In genomic region chr4:107067151-107067840, GRCm38 (mm10) we compare ENCODE assay signal across 8 mouse cellular contexts. TPM values are rescaled to one million over a fixed set of nuclear protein-coding genes. Genes with fewer than 3 reads are reported as not detected.
DNase-seq lines count a peak whose midpoint lies in the region; ATAC-seq and TF ChIP-seq lines count a peak whose summit lies in the region.

No protein-coding gene starts in this region.

- peak overlapping the region; percentile 90 for H3K9ac ChIP-seq in embryonic facial prominence, embryonic 14.5 days (ENCODE audit: low read depth, low read length)
- H3K9ac ChIP-seq in hindbrain, embryonic 12.5 days = peak overlapping the region; percentile 39
- H3K9ac ChIP-seq in liver, embryonic 13.5 days = peak overlapping the region; percentile 81
- H3K9ac ChIP-seq in midbrain, postnatal 0 days (replicated peaks; ENCODE audit: low read length, poor library complexity, severe bottlenecking) = peak overlapping the region; percentile 51

- intact Hi-C loops in left cerebral cortex, postnatal 25 days (cut with DNase I) = no loop called here

- 7% methylated on average over 33 of the region's 33 CpGs for WGBS in embryonic facial prominence, embryonic 14.5 days
- WGBS in hindbrain, embryonic 12.5 days = 3% methylated on average over 33 of the region's 33 CpGs
- WGBS in liver, embryonic 13.5 days (ENCODE audit: insufficient replicate concordance) = 4% methylated on average over 33 of the region's 33 CpGs
- WGBS in midbrain, postnatal 0 days = 3% methylated on average over 33 of the region's 33 CpGs

- TF ChIP-seq CTCF in E14TG2a.4 (conservative IDR thresholded peaks at IDR 0.05; ENCODE audit: low read length) = no peak
- no peak for TF ChIP-seq CTCF in midbrain, postnatal 0 days (IDR thresholded peaks at IDR 0.05)

- peak; percentile 40 for ATAC-seq in frontal cortex, adult (ENCODE audit: low TSS enrichment)
- peak; percentile 38 for ATAC-seq in embryonic facial prominence, embryonic 14.5 days (ENCODE audit: low read depth)
- peak; percentile 54 for ATAC-seq in hindbrain, embryonic 12.5 days (ENCODE audit: low FRiP score)
- peak; percentile 30 for ATAC-seq in liver, embryonic 13.5 days (ENCODE audit: low read depth)
- ATAC-seq in midbrain, postnatal 0 days (ENCODE audit: low FRiP score) = peak; percentile 32

- no peak overlapping the region for H3K27ac ChIP-seq in embryonic facial prominence, embryonic 14.5 days (replicated peaks; ENCODE audit: low read depth, low read length)
- no peak overlapping the region for H3K27ac ChIP-seq in hindbrain, embryonic 12.5 days
- no peak overlapping the region for H3K27ac ChIP-seq in liver, embryonic 13.5 days
- H3K27ac ChIP-seq in midbrain, postnatal 0 days (ENCODE audit: low read depth, low read length) = 0 out of 2 replicates have a peak overlapping the region, but pooled peaks have one; percentile 3

- H3K9me3 ChIP-seq in E14TG2a.4 (ENCODE audit: low read length) = no peaks in the 10 kb centered on the region
- no peaks in the 10 kb centered on the region for H3K9me3 ChIP-seq in embryonic facial prominence, embryonic 14.5 days (ENCODE audit: control insufficient read depth, low read length)
- no peaks in the 10 kb centered on the region for H3K9me3 ChIP-seq in hindbrain, embryonic 12.5 days (replicated peaks)
- H3K9me3 ChIP-seq in liver, embryonic 13.5 days (replicated peaks) = no peaks in the 10 kb centered on the region
- no peaks in the 10 kb centered on the region for H3K9me3 ChIP-seq in midbrain, postnatal 0 days (ENCODE audit: low read length)

- no peak for DNase-seq in frontal cortex, postnatal 36 days (ENCODE audit: low spot score in 2 of 2)
- DNase-seq in embryonic facial prominence, embryonic 14.5 days (ENCODE audit: low spot score) = no peak
- DNase-seq in liver, embryonic 13.5 days = no peak
- DNase-seq in midbrain, postnatal 0 days (ENCODE audit: low spot score) = no peak
- DNase-seq in left cerebral cortex, postnatal 25 days (ENCODE audit: low spot score in 2 of 2) = no peak

- H3K27me3 ChIP-seq in E14TG2a.4 (ENCODE audit: insufficient read depth, low read length) = no peaks in the 10 kb centered on the region
- no peaks in the 10 kb centered on the region for H3K27me3 ChIP-seq in embryonic facial prominence, embryonic 14.5 days (replicated peaks; ENCODE audit: control insufficient read depth, insufficient read depth, low read length)
- 0 out of 2 replicates have a peak, but pooled peaks cover 5% of the 10 kb centered on the region for H3K27me3 ChIP-seq in hindbrain, embryonic 12.5 days
- H3K27me3 ChIP-seq in liver, embryonic 13.5 days = no peaks in the 10 kb centered on the region
- no peaks in the 10 kb centered on the region for H3K27me3 ChIP-seq in midbrain, postnatal 0 days (ENCODE audit: insufficient read depth, low read length)

- H3K4me2 ChIP-seq in embryonic facial prominence, embryonic 14.5 days (ENCODE audit: low read depth, low read length) = peak overlapping the region; percentile 99
- peak overlapping the region; percentile 76 for H3K4me2 ChIP-seq in hindbrain, embryonic 12.5 days (replicated peaks)
- peak overlapping the region; percentile 99 for H3K4me2 ChIP-seq in liver, embryonic 13.5 days
- H3K4me2 ChIP-seq in midbrain, postnatal 0 days (ENCODE audit: low read depth, low read length, poor library complexity, severe bottlenecking) = peak overlapping the region; percentile 99

- H3K4me3 ChIP-seq in E14TG2a.4 (replicated peaks; ENCODE audit: low read length) = peak overlapping the region; percentile 96
- H3K4me3 ChIP-seq in embryonic facial prominence, embryonic 14.5 days (ENCODE audit: low read depth, low read length) = peak overlapping the region; percentile 93
- peak overlapping the region; percentile 90 for H3K4me3 ChIP-seq in hindbrain, embryonic 12.5 days
- peak overlapping the region; percentile 85 for H3K4me3 ChIP-seq in liver, embryonic 13.5 days (replicated peaks)
- H3K4me3 ChIP-seq in midbrain, postnatal 0 days (ENCODE audit: low read depth, low read length) = peak overlapping the region; percentile 87

- peaks cover 34% of the 10 kb centered on the region for H3K36me3 ChIP-seq in E14TG2a.4 (ENCODE audit: insufficient read depth, low read length)
- peaks cover 22% of the 10 kb centered on the region for H3K36me3 ChIP-seq in embryonic facial prominence, embryonic 14.5 days (ENCODE audit: control insufficient read depth, insufficient read depth, low read length)
- H3K36me3 ChIP-seq in hindbrain, embryonic 12.5 days = peaks cover 24% of the 10 kb centered on the region
- H3K36me3 ChIP-seq in liver, embryonic 13.5 days = peaks cover 23% of the 10 kb centered on the region
- peaks cover 19% of the 10 kb centered on the region for H3K36me3 ChIP-seq in midbrain, postnatal 0 days (ENCODE audit: insufficient read depth, low read length)

- H3K4me1 ChIP-seq in E14TG2a.4 (replicated peaks; ENCODE audit: low read depth, low read length) = peaks cover 30% of the 10 kb centered on the region
- 0 out of 2 replicates have a peak, but pooled peaks cover 10% of the 10 kb centered on the region for H3K4me1 ChIP-seq in embryonic facial prominence, embryonic 14.5 days (ENCODE audit: control insufficient read depth, insufficient read depth, low read length)
- H3K4me1 ChIP-seq in hindbrain, embryonic 12.5 days = peaks cover 18% of the 10 kb centered on the region
- H3K4me1 ChIP-seq in liver, embryonic 13.5 days (replicated peaks) = peaks cover 34% of the 10 kb centered on the region
- H3K4me1 ChIP-seq in midbrain, postnatal 0 days (ENCODE audit: insufficient read depth, low read length) = no peaks in the 10 kb centered on the region

RNA-seq across cellular contexts. Expression of gene Cyb5rl, which starts 0.5 kb away (rescaled TPM):
- 5.3 and 8.6 TPM in 2 replicates for polyA plus RNA-seq in embryonic facial prominence, embryonic 14.5 days (2014; fragmentation: Nextera tagmentation; extraction: Ambion mirVana)
- 4.1 and 4.5 TPM in 2 replicates for polyA plus RNA-seq in hindbrain, embryonic 12.5 days (2016; fragmentation: Nextera tagmentation; extraction: Ambion mirVana)
- 2.6 and 2.8 TPM in 2 replicates for polyA plus RNA-seq in liver, embryonic 13.5 days (2015; fragmentation: Nextera tagmentation; extraction: Ambion mirVana)
- total RNA-seq in midbrain, postnatal 0 days (2014; rRNA removed) = 5.1 and 20.5 TPM in 2 replicates
- 4.6 and 5.6 TPM in 2 replicates for polyA plus RNA-seq in midbrain, postnatal 0 days (2015; fragmentation: Nextera tagmentation; extraction: Ambion mirVana)
- 1 to 10 TPM; 6.5 to 7.4 TPM for total RNA-seq in left cerebral cortex, postnatal 25 days (2021)

RNA-seq across cellular contexts. Expression of gene Mrpl37, which starts 0.6 kb away (rescaled TPM):
- 91.3 and 95.5 TPM in 2 replicates for polyA plus RNA-seq in embryonic facial prominence, embryonic 14.5 days (2014; fragmentation: Nextera tagmentation; extraction: Ambion mirVana)
- polyA plus RNA-seq in hindbrain, embryonic 12.5 days (2016; fragmentation: Nextera tagmentation; extraction: Ambion mirVana) = 78.0 and 80.8 TPM in 2 replicates
- polyA plus RNA-seq in liver, embryonic 13.5 days (2015; fragmentation: Nextera tagmentation; extraction: Ambion mirVana) = 64.6 and 71.1 TPM in 2 replicates
- total RNA-seq in midbrain, postnatal 0 days (2014; rRNA removed) = 51.7 and 53.3 TPM in 2 replicates
- polyA plus RNA-seq in midbrain, postnatal 0 days (2015; fragmentation: Nextera tagmentation; extraction: Ambion mirVana) = 71.5 and 76.7 TPM in 2 replicates
- 10 to 100 TPM; 61.8 to 62.8 TPM for total RNA-seq in left cerebral cortex, postnatal 25 days (2021)

RNA-seq across cellular contexts. Expression of gene Cdcp2, which starts 29.4 kb away (rescaled TPM):
- polyA plus RNA-seq in embryonic facial prominence, embryonic 14.5 days (2014; fragmentation: Nextera tagmentation; extraction: Ambion mirVana) = 0.11 TPM in 1 of 2 replicates, not detected in the other
- 0.10 TPM in 1 of 2 replicates, not detected in the other for polyA plus RNA-seq in hindbrain, embryonic 12.5 days (2016; fragmentation: Nextera tagmentation; extraction: Ambion mirVana)
- not detected in 2 replicates for polyA plus RNA-seq in liver, embryonic 13.5 days (2015; fragmentation: Nextera tagmentation; extraction: Ambion mirVana)
- 0.22 TPM in 1 of 2 replicates, not detected in the other for total RNA-seq in midbrain, postnatal 0 days (2014; rRNA removed)
- polyA plus RNA-seq in midbrain, postnatal 0 days (2015; fragmentation: Nextera tagmentation; extraction: Ambion mirVana) = 0.06 and 0.12 TPM in 2 replicates
- not detected for total RNA-seq in left cerebral cortex, postnatal 25 days (2021)

Comparison
In these comparisons a context has a peak if more than half of its experiments do, and no peak if none do; other contexts are left out.
1. H3K9ac ChIP-seq: peak in every context shown above with its lines; median percentile 90 in embryonic facial prominence, embryonic 14.5 days; 81 in liver, embryonic 13.5 days; 51 in midbrain, postnatal 0 days; 39 in hindbrain, embryonic 12.5 days.